Mouse (Mus musculus): ENCODE data around the gene Extl1. TPM values are rescaled to one million over a fixed set of nuclear protein-coding genes. Genes with fewer than 3 reads are reported as not detected.

Extl1 gene
- polyA plus RNA-seq, 1 experiment from 2014 or later = 0.97 TPM

DNA sequence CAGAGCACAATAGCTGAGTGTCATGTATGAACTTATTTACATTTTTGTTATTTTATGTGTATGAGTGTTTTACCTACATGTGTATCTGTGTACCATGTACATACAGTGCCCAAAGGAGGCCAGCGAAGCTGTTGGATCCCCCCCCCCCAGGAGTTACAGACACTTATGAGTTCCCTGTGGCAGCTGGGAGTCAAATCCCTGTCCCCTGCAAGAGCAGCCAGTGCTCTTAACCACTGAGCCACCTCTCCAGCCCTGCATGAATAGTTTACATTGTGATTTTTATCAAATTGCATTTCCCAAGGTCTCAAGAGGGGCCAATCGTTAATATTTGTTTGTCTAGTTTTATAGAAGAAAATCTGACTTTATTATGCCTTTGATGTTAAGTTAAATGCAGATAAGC is 76.7 kb downstream of the Extl1 start:
- H3K36me3 ChIP-seq = no peaks in the 10 kb centered on the region
- 77% methylated on average over 2 of the region's 2 CpGs for WGBS
- H3K27ac ChIP-seq (replicated peaks) = no peak overlapping the region
- no peaks in the 10 kb centered on the region for H3K27me3 ChIP-seq
- no peak for ATAC-seq (ENCODE audit: low FRiP score, low read depth)
- H3K4me1 ChIP-seq = peaks cover 11% of the 10 kb centered on the region
- H3K9me3 ChIP-seq = no peaks in the 10 kb centered on the region
- no peak overlapping the region for H3K4me3 ChIP-seq
- H3K9ac ChIP-seq (replicated peaks) = no peak overlapping the region
- H3K4me2 ChIP-seq (replicated peaks) = no peak overlapping the region

Other genes starting within 250 kb of the Extl1 start
- gene Cep85, start 196.7 kb downstream of the Extl1 start, polyA plus RNA-seq (2016; fragmentation: Nextera tagmentation; extraction: Ambion mirVana) = 26.7 and 29.8 TPM in 2 replicates
- gene Gm7534, start 180.8 kb downstream of the Extl1 start, polyA plus RNA-seq (2016; fragmentation: Nextera tagmentation; extraction: Ambion mirVana) = not detected in 2 replicates
- not detected in 2 replicates for gene Catsper4, start 156.5 kb downstream of the Extl1 start, polyA plus RNA-seq (2016; fragmentation: Nextera tagmentation; extraction: Ambion mirVana)
- gene Cnksr1, start 145.5 kb downstream of the Extl1 start, polyA plus RNA-seq (2016; fragmentation: Nextera tagmentation; extraction: Ambion mirVana) = 0.26 and 0.46 TPM in 2 replicates
- gene E130218I03Rik, start 140.2 kb downstream of the Extl1 start, polyA plus RNA-seq (2016; fragmentation: Nextera tagmentation; extraction: Ambion mirVana) = 0.23 and 0.76 TPM in 2 replicates
- 17.7 and 19.6 TPM in 2 replicates for gene Zfp593, start 138.3 kb downstream of the Extl1 start, polyA plus RNA-seq (2016; fragmentation: Nextera tagmentation; extraction: Ambion mirVana)
- not detected in 2 replicates for gene Gm30191, start 136.9 kb downstream of the Extl1 start, polyA plus RNA-seq (2016; fragmentation: Nextera tagmentation; extraction: Ambion mirVana)
- gene Grrp1, start 129.7 kb downstream of the Extl1 start, polyA plus RNA-seq (2016; fragmentation: Nextera tagmentation; extraction: Ambion mirVana) = 5.7 and 6.0 TPM in 2 replicates
- 32.6 and 33.3 TPM in 2 replicates for gene Pdik1l, start 96.0 kb downstream of the Extl1 start, polyA plus RNA-seq (2016; fragmentation: Nextera tagmentation; extraction: Ambion mirVana)
- 0.24 and 0.28 TPM in 2 replicates for gene Trim63, start 68.7 kb downstream of the Extl1 start, polyA plus RNA-seq (2016; fragmentation: Nextera tagmentation; extraction: Ambion mirVana)
- 0.08 TPM in 1 of 2 replicates, not detected in the other for gene Slc30a2, start 40.7 kb downstream of the Extl1 start, polyA plus RNA-seq (2016; fragmentation: Nextera tagmentation; extraction: Ambion mirVana)
- 7.2 and 9.2 TPM in 2 replicates for gene Pafah2, start 12.5 kb upstream of the Extl1 start, polyA plus RNA-seq (2016; fragmentation: Nextera tagmentation; extraction: Ambion mirVana)
- 4,918 and 5,057 TPM in 2 replicates for gene Stmn1, start 84.5 kb upstream of the Extl1 start, polyA plus RNA-seq (2016; fragmentation: Nextera tagmentation; extraction: Ambion mirVana)
- 4.8 and 6.4 TPM in 2 replicates for gene Paqr7, start 112.8 kb upstream of the Extl1 start, polyA plus RNA-seq (2016; fragmentation: Nextera tagmentation; extraction: Ambion mirVana)
- gene Aunip, start 127.1 kb upstream of the Extl1 start, polyA plus RNA-seq (2016; fragmentation: Nextera tagmentation; extraction: Ambion mirVana) = 11.2 and 11.5 TPM in 2 replicates
- 127 and 133 TPM in 2 replicates for gene Mtfr1l, start 151.5 kb upstream of the Extl1 start, polyA plus RNA-seq (2016; fragmentation: Nextera tagmentation; extraction: Ambion mirVana)
- 15.0 and 15.1 TPM in 2 replicates for gene Selenon, start 168.3 kb upstream of the Extl1 start, polyA plus RNA-seq (2016; fragmentation: Nextera tagmentation; extraction: Ambion mirVana)

Measured in midbrain, embryonic 12.5 days (tissue).